Mouse (Mus musculus) MEL (cell line): ENCODE measurements around the gene Upf2. TPM values are rescaled to one million over a fixed set of nuclear protein-coding genes. Genes with fewer than 3 reads are reported as not detected.

Experiments
- DNase-seq: peaks from one replicate; pipeline ENCODE4 v3.0.0; 2011; ENCODE audit warnings: low read depth, low spot score
- H3K27ac ChIP-seq: 2 replicates; pipeline ENCODE4 v1.5.1; 2012; ENCODE audit warnings: low read depth, mild to moderate bottlenecking, control low read depth, low read length, moderate library complexity; ENCODE audit not compliant: control insufficient read depth
- H3K27me3 ChIP-seq, 2 experiments: fragments of 150-350 bp in 1 of 2; sonication (generic) in 1 of 2; 2 replicates each; pipeline ENCODE4 v1.6.1; 2012; ENCODE audit warnings: low read length in 2 of 2, mild to moderate bottlenecking in 2 of 2, improper control_type of control experiment in 1 of 2, moderate library complexity in 1 of 2; ENCODE audit not compliant: insufficient read depth in 2 of 2, control insufficient read depth in 1 of 2
- H3K36me3 ChIP-seq, 2 experiments: 2 replicates each; pipeline ENCODE4 v1.6.1; 2012 to 2014; ENCODE audit warnings: low read length in 2 of 2, improper control_type of control experiment in 1 of 2, inconsistent platforms in 1 of 2, mild to moderate bottlenecking in 1 of 2; ENCODE audit not compliant: insufficient read depth in 2 of 2, control insufficient read depth in 1 of 2
- H3K4me1 ChIP-seq, 2 experiments: fragments of 150-350 bp in 1 of 2; sonication (generic) in 1 of 2; 2 replicates each; pipeline ENCODE4 v1.6.1; 2012; ENCODE audit warnings: low read length in 2 of 2, improper control_type of control experiment in 1 of 2, mild to moderate bottlenecking in 1 of 2; ENCODE audit not compliant: insufficient read depth in 2 of 2, control insufficient read depth in 1 of 2
- H3K4me3 ChIP-seq, 2 experiments: fragments of 150-350 bp in 1 of 2; sonication (generic) in 1 of 2; 2 replicates each; pipeline ENCODE4 v1.5.1; 2012; ENCODE audit warnings: low read depth in 2 of 2, low read length in 2 of 2, mild to moderate bottlenecking in 2 of 2, moderate library complexity in 2 of 2, control low read depth in 1 of 2, improper control_type of control experiment in 1 of 2; ENCODE audit not compliant: control insufficient read depth in 1 of 2, insufficient read depth in 1 of 2
- H3K79me2 ChIP-seq: 2 replicates; pipeline ENCODE4 v1.6.1; 2012; ENCODE audit warnings: mild to moderate bottlenecking, low read length, moderate library complexity; ENCODE audit not compliant: control insufficient read depth, poor library complexity, insufficient read depth
- H3K9ac ChIP-seq: 2 replicates; pipeline ENCODE4 v1.6.1; 2012; ENCODE audit warnings: low read depth, mild to moderate bottlenecking, control low read depth, low read length, moderate library complexity; ENCODE audit not compliant: control insufficient read depth, poor library complexity, severe bottlenecking
- H3K9me3 ChIP-seq: fragments of 150-350 bp; sonication (generic); replicated peaks from 2 replicates; pipeline ENCODE4 v1.6.1; 2012; ENCODE audit warnings: mild to moderate bottlenecking, low read length, improper control_type of control experiment, moderate library complexity; ENCODE audit not compliant: insufficient read depth
- BHLHE40 ChIP-seq: IDR thresholded peaks from 2 replicates; pipeline ENCODE4 v1.6.1; 2012; ENCODE audit warnings: low read depth, mild to moderate bottlenecking, inconsistent platforms, low read length, improper control_type of control experiment, borderline replicate concordance
- CHD1 ChIP-seq: IDR thresholded peaks from 2 replicates; pipeline ENCODE4 v1.6.1; 2012; ENCODE audit warnings: low read depth, mild to moderate bottlenecking, inconsistent platforms, low read length, improper control_type of control experiment
- CHD2 ChIP-seq: IDR thresholded peaks from 2 replicates; pipeline ENCODE4 v1.6.1; 2011; ENCODE audit warnings: low read length, improper control_type of control experiment
- E2F4 ChIP-seq: IDR thresholded peaks from 2 replicates; pipeline ENCODE4 v1.6.1; 2011; ENCODE audit warnings: low read depth, low read length, improper control_type of control experiment, borderline replicate concordance
- ELF1 ChIP-seq: IDR thresholded peaks from 2 replicates; pipeline ENCODE4 v1.6.1; 2014; ENCODE audit warnings: low read depth, mild to moderate bottlenecking, inconsistent platforms, low read length, improper control_type of control experiment, moderate library complexity
- EP300 ChIP-seq, 2 experiments: IDR thresholded peaks; 2 replicates each; pipeline ENCODE4 v1.6.1; 2011; ENCODE audit warnings: improper control_type of control experiment in 2 of 2, low read length in 2 of 2, low read depth in 1 of 2, mild to moderate bottlenecking in 1 of 2
- GABPA ChIP-seq: IDR thresholded peaks from 2 replicates; pipeline ENCODE4 v1.6.1; 2012; ENCODE audit warnings: low read depth, mild to moderate bottlenecking, inconsistent platforms, low read length, improper control_type of control experiment, moderate library complexity
- GATA1 ChIP-seq: IDR thresholded peaks from 2 replicates; pipeline ENCODE4 v1.6.1; 2011; ENCODE audit warnings: low read depth, low read length, improper control_type of control experiment
- HCFC1 ChIP-seq: IDR thresholded peaks from 2 replicates; pipeline ENCODE4 v1.6.1; 2012; ENCODE audit warnings: low read depth, mild to moderate bottlenecking, inconsistent platforms, low read length, improper control_type of control experiment, moderate library complexity
- JUND ChIP-seq: IDR thresholded peaks from 2 replicates; pipeline ENCODE4 v1.6.1; 2011; ENCODE audit warnings: low read depth, mild to moderate bottlenecking, improper control_type of control experiment, low read length
- KAT2A ChIP-seq: conservative IDR thresholded peaks from 2 replicates; pipeline ENCODE4 v1.6.1; 2012; ENCODE audit warnings: low read depth, low read length, improper control_type of control experiment, inconsistent platforms
- MAZ ChIP-seq: IDR thresholded peaks from 2 replicates; pipeline ENCODE4 v1.6.1; 2012; ENCODE audit warnings: low read depth, mild to moderate bottlenecking, inconsistent platforms, low read length, improper control_type of control experiment
- MEF2A ChIP-seq: IDR thresholded peaks from 2 replicates; pipeline ENCODE4 v1.6.1; 2014; ENCODE audit warnings: low read depth, mild to moderate bottlenecking, inconsistent platforms, low read length, improper control_type of control experiment; ENCODE audit not compliant: poor library complexity, insufficient replicate concordance, severe bottlenecking; ENCODE audit errors: extremely low read depth
- NELFE ChIP-seq: IDR thresholded peaks from 2 replicates; pipeline ENCODE4 v1.6.1; 2011; ENCODE audit warnings: low read depth, low read length, improper control_type of control experiment
- RCOR1 ChIP-seq: IDR thresholded peaks from 2 replicates; pipeline ENCODE4 v1.6.1; 2012; ENCODE audit warnings: low read depth, mild to moderate bottlenecking, inconsistent platforms, low read length, improper control_type of control experiment
- SMC3 ChIP-seq: IDR thresholded peaks from 2 replicates; pipeline ENCODE4 v1.6.1; 2011; ENCODE audit warnings: low read depth, low read length, improper control_type of control experiment
- TAL1 ChIP-seq: IDR thresholded peaks from 2 replicates; pipeline ENCODE4 v1.6.1; 2012; ENCODE audit warnings: mild to moderate bottlenecking, inconsistent platforms, low read length, moderate library complexity, mixed read lengths
- TCF12 ChIP-seq: IDR thresholded peaks from 2 replicates; pipeline ENCODE4 v1.6.1; 2014; ENCODE audit warnings: low read depth, mild to moderate bottlenecking, inconsistent platforms, low read length, improper control_type of control experiment, moderate library complexity
- USF1 ChIP-seq: IDR thresholded peaks from 2 replicates; pipeline ENCODE4 v1.6.1; 2014; ENCODE audit warnings: low read depth, mild to moderate bottlenecking, inconsistent platforms, low read length, improper control_type of control experiment, moderate library complexity
- ZC3H11A ChIP-seq: IDR thresholded peaks from 2 replicates; pipeline ENCODE4 v1.6.1; 2012; ENCODE audit warnings: low read depth, mild to moderate bottlenecking, inconsistent platforms, low read length, improper control_type of control experiment
- polyA plus RNA-seq, 2 experiments: library from polyadenylated mRNA; stranded (reverse) in 1 of 2; unstranded in 1 of 2; fragments of >175 nt in 1 of 2; fragments of >200 nt in 1 of 2; gene quantifications; 2 replicates each; pipeline versions ENCODE4 v1.2.1 to v1.2.4; 2012; ENCODE audit warnings: low replicate concordance in 2 of 2, low read depth in 1 of 2; ENCODE audit not compliant: insufficient read length in 2 of 2, insufficient read depth in 1 of 2, missing spikeins in 1 of 2
- total RNA-seq: library from RNA; depleted of rRNA; stranded (reverse); fragments of 300-350 nt; gene quantifications from 2 replicates; pipeline ENCODE4 v1.2.3, GENCODE M21; 2012

Gene Upf2
- total and polyA plus RNA-seq, 3 experiments, result 15.3 to 30.9 TPM; not detected in 1

GRCm38 (mm10) chr2:5951621-5952211, 447 bp downstream of the Upf2 start (continued):
- TF ChIP-seq MEF2A (no peak), GABPA (no peak), JUND (no peak), RCOR1 (no peak), TCF12 (no peak), TAL1 (no peak), KAT2A (no peak), BHLHE40 (no peak), USF1 (no peak), CHD2 (no peak), MAZ (no peak), HCFC1 (peak; percentile 50; the same call in 1 of the 2 replicates), SMC3 (no peak), NELFE (0 out of 2 replicates have a peak, but pooled peaks have one; percentile 15), CHD1 (no peak), ZC3H11A (no peak), E2F4 (no peak)

GRCm38 (mm10) chr2:5957705-5958104, 6.4 kb downstream of the Upf2 start:
- Histone ChIP-seq H3K9me3 (no peaks in the 10 kb centered on the region), H3K4me1 (peaks cover 3 to 4% of the 10 kb centered on the region in 2 experiments; a peak in 3 of 4 replicates), H3K27ac (no peak overlapping the region), H3K27me3 (no peaks in the 10 kb centered on the region), H3K9ac (no peak overlapping the region), H3K4me3 (no peak overlapping the region)
- TF ChIP-seq E2F4, result no peak
- TF ChIP-seq BHLHE40, result no peak
- no peak for TF ChIP-seq TCF12
- TF ChIP-seq ELF1, result peak; percentile 40; the same call in 1 of the 2 replicates
- TF ChIP-seq CHD1, result no peak
- TF ChIP-seq GATA1, result no peak
- peak; percentile 19 to 42; a peak in 1 of 4 replicates for TF ChIP-seq EP300 (IDR thresholded peaks at IDR 0.05; ENCODE audit: low read depth in 1 of 2, low read length in 2 of 2)
- TF ChIP-seq, all 39 proteins: peak for 2
- peaks cover 21% of the 10 kb centered on the region for H3K79me2 ChIP-seq
- DNase-seq, result peak; percentile 38
- peaks cover 21 to 36% of the 10 kb centered on the region in 2 experiments for H3K36me3 ChIP-seq
